Mouse (Mus musculus) frontal cortex, adult 2 months (tissue): ENCODE data around the gene Man2a2. TPM values are rescaled to one million over a fixed set of nuclear protein-coding genes. Genes with fewer than 3 reads are reported as not detected.

ENCODE experiments used
- DNase-seq, 2 experiments: peaks; one replicate each; pipeline ENCODE4 v3.0.0; 2022; ENCODE audit warnings: low spot score in 1 of 2; ENCODE audit errors: extremely low spot score in 1 of 2
- polyA plus RNA-seq: library from polyadenylated mRNA; depleted of rRNA; stranded (reverse); fragments of >200 nt; gene quantifications from 2 replicates; pipeline ENCODE4 v1.2.3, GENCODE M21; 2012; rRNA removed

Gene Man2a2
- polyA plus RNA-seq, 1 experiment, result 129 TPM

- DNase-seq, result no peak
These were observed 71.6 kb downstream of the Man2a2 start for GRCm38 (mm10) chr7:80299568-80299967.

Other genes with a start within 250 kb of the Man2a2 start
- gene Sema4b, start 184.5 kb downstream of the Man2a2 start, polyA plus RNA-seq, result 15.9 and 16.9 TPM in 2 replicates
- 31.0 and 32.0 TPM in 2 replicates for gene Cib1, start 138.6 kb downstream of the Man2a2 start, polyA plus RNA-seq
- 2.8 and 3.2 TPM in 2 replicates for gene Gdpgp1, start 138.5 kb downstream of the Man2a2 start, polyA plus RNA-seq
- 0.90 and 1.7 TPM in 2 replicates for gene Ttll13, start 125.0 kb downstream of the Man2a2 start, polyA plus RNA-seq
- 62.9 and 64.6 TPM in 2 replicates for gene Ngrn, start 110.2 kb downstream of the Man2a2 start, polyA plus RNA-seq
- gene Vps33b, start 101.7 kb downstream of the Man2a2 start, polyA plus RNA-seq, result 26.2 and 27.3 TPM in 2 replicates
- gene Prc1, start 76.9 kb downstream of the Man2a2 start, polyA plus RNA-seq, result 1.9 and 2.3 TPM in 2 replicates
- gene Rccd1, start 46.9 kb downstream of the Man2a2 start, polyA plus RNA-seq, result 21.1 and 23.6 TPM in 2 replicates
- gene Unc45a, start 30.4 kb downstream of the Man2a2 start, polyA plus RNA-seq, result 51.4 and 52.5 TPM in 2 replicates
- 46.8 and 61.2 TPM in 2 replicates for gene Hddc3, start 28.3 kb downstream of the Man2a2 start, polyA plus RNA-seq
- gene Fes, start 16.6 kb upstream of the Man2a2 start, polyA plus RNA-seq, result 5.4 and 6.1 TPM in 2 replicates
- gene Furin, start 34.1 kb upstream of the Man2a2 start, polyA plus RNA-seq, result 24.2 and 26.3 TPM in 2 replicates
- gene Blm, start 163.7 kb upstream of the Man2a2 start, polyA plus RNA-seq, result 3.9 and 4.8 TPM in 2 replicates